Mouse (Mus musculus) c-Kit-positive CD71-positive TER-119-negative erythroid progenitor cells, embryonic 14.5 days (primary cell): ENCODE measurements around the gene Lrriq1.

Experiments
- DNase-seq: peaks from one replicate; pipeline ENCODE4 v3.0.0-alpha.2; 2013; ENCODE audit warnings: low read depth

Gene Lrriq1

GRCm38 (mm10) chr10:103029132-103029729 lies 206.9 kb downstream of the Lrriq1 start:
- DNase-seq: no peak

- DNase-seq: no peak
These were observed 207.6 kb downstream of the Lrriq1 start for GRCm38 (mm10) chr10:103028253-103029131.

- DNase-seq: no peak
These were observed 208.2 kb downstream of the Lrriq1 start for GRCm38 (mm10) chr10:103027931-103028252.

GRCm38 (mm10) chr10:103027226-103027930 lies 208.7 kb downstream of the Lrriq1 start:
- no peak for DNase-seq

GRCm38 (mm10) chr10:103026636-103027225 lies 209.4 kb downstream of the Lrriq1 start:
- no peak for DNase-seq

GRCm38 (mm10) chr10:103002556-103002955 lies 233.6 kb downstream of the Lrriq1 start:
- no peak for DNase-seq

GRCm38 (mm10) chr10:103000902-103001301 lies 235.2 kb downstream of the Lrriq1 start:
- no peak for DNase-seq

- no peak for DNase-seq
These were observed 236.5 kb downstream of the Lrriq1 start for GRCm38 (mm10) chr10:102999584-102999983.
